Mouse (Mus musculus): ENCODE results near the gene Spty2d1. TPM values are rescaled to one million over a fixed set of nuclear protein-coding genes. Genes with fewer than 3 reads are reported as not detected.

Gene Spty2d1
- total RNA-seq, 2 experiments from 2014 or later: 11.9 to 13.6 TPM

GRCm38 (mm10) chr7:47023530-47023929 lies 15.3 kb upstream of the Spty2d1 start:
- ATAC-seq (replicated peaks; ENCODE audit: low FRiP score, poor library complexity, severe bottlenecking): peak; percentile 83

GRCm38 (mm10) chr7:47022482-47022881 lies 14.3 kb upstream of the Spty2d1 start:
- ATAC-seq (replicated peaks; ENCODE audit: low FRiP score, poor library complexity, severe bottlenecking): no peak

GRCm38 (mm10) chr7:47020956-47021355 lies 12.7 kb upstream of the Spty2d1 start:
- ATAC-seq (replicated peaks; ENCODE audit: low FRiP score, poor library complexity, severe bottlenecking): no peak

GRCm38 (mm10) chr7:47019641-47020040 lies 11.4 kb upstream of the Spty2d1 start:
- ATAC-seq (replicated peaks; ENCODE audit: low FRiP score, poor library complexity, severe bottlenecking): no peak

- no peak for ATAC-seq (replicated peaks; ENCODE audit: low FRiP score, poor library complexity, severe bottlenecking)
Observed at GRCm38 (mm10) chr7:47017146-47017545, 8.9 kb upstream of the Spty2d1 start.

GRCm38 (mm10) chr7:47016602-47017001 lies 8.4 kb upstream of the Spty2d1 start:
- ATAC-seq (replicated peaks; ENCODE audit: low FRiP score, poor library complexity, severe bottlenecking): no peak

GRCm38 (mm10) chr7:47015390-47016065 lies 7.3 kb upstream of the Spty2d1 start:
- ATAC-seq (replicated peaks; ENCODE audit: low FRiP score, poor library complexity, severe bottlenecking): peak; percentile 97

GRCm38 (mm10) chr7:47014564-47015389 lies 6.6 kb upstream of the Spty2d1 start:
- 0 out of 2 replicates have a peak, but pooled peaks have one; percentile 11 for ATAC-seq (replicated peaks; ENCODE audit: low FRiP score, poor library complexity, severe bottlenecking)

- no peak for ATAC-seq (replicated peaks; ENCODE audit: low FRiP score, poor library complexity, severe bottlenecking)
Observed at GRCm38 (mm10) chr7:47013131-47013767, 5.0 kb upstream of the Spty2d1 start.

- ATAC-seq (replicated peaks; ENCODE audit: low FRiP score, poor library complexity, severe bottlenecking): peak; percentile 81
Observed at GRCm38 (mm10) chr7:47007818-47008167, 418 bp downstream of the Spty2d1 start.

- ATAC-seq (replicated peaks; ENCODE audit: low FRiP score, poor library complexity, severe bottlenecking): peak; percentile 26
Observed at GRCm38 (mm10) chr7:47007109-47007780, 966 bp downstream of the Spty2d1 start.

GRCm38 (mm10) chr7:47003411-47004115 lies 4.6 kb downstream of the Spty2d1 start:
- no peak for ATAC-seq (replicated peaks; ENCODE audit: low FRiP score, poor library complexity, severe bottlenecking)

- ATAC-seq (replicated peaks; ENCODE audit: low FRiP score, poor library complexity, severe bottlenecking): no peak
Observed at GRCm38 (mm10) chr7:47001900-47002275, 6.3 kb downstream of the Spty2d1 start.

GRCm38 (mm10) chr7:47001125-47001899 lies 6.9 kb downstream of the Spty2d1 start:
- ATAC-seq (replicated peaks; ENCODE audit: low FRiP score, poor library complexity, severe bottlenecking): no peak

- ATAC-seq (replicated peaks; ENCODE audit: low FRiP score, poor library complexity, severe bottlenecking): no peak
Observed at GRCm38 (mm10) chr7:47000644-47000983, 7.6 kb downstream of the Spty2d1 start.

- no peak for ATAC-seq (replicated peaks; ENCODE audit: low FRiP score, poor library complexity, severe bottlenecking)
Observed at GRCm38 (mm10) chr7:46999983-47000643, 8.1 kb downstream of the Spty2d1 start.

GRCm38 (mm10) chr7:46998942-46999341 lies 9.3 kb downstream of the Spty2d1 start:
- ATAC-seq (replicated peaks; ENCODE audit: low FRiP score, poor library complexity, severe bottlenecking): no peak

GRCm38 (mm10) chr7:46997644-46998395 lies 10.4 kb downstream of the Spty2d1 start:
- ATAC-seq (replicated peaks; ENCODE audit: low FRiP score, poor library complexity, severe bottlenecking): no peak
